Mouse (Mus musculus) midbrain, embryonic 11.5 days (tissue): ENCODE results near the gene Chrm3. TPM values are rescaled to one million over a fixed set of nuclear protein-coding genes. Genes with fewer than 3 reads are reported as not detected.

Source experiments
- ATAC-seq: fragments of 200-750 bp; cut with Nextera tagmentation; 2 replicates; pipeline ENCODE4 v1.8.0; 2017; ENCODE audit warnings: moderate TSS enrichment, moderate library complexity; ENCODE audit not compliant: low FRiP score
- DNase-seq: peaks from one replicate; pipeline ENCODE4 v3.0.0; 2015; ENCODE audit warnings: low spot score; ENCODE audit errors: missing footprints
- H3K27ac ChIP-seq: fragments of 300-500 bp; sonication (generic); 2 replicates; pipeline ENCODE4 v1.5.1; 2014; ENCODE audit warnings: low read depth, low read length
- H3K27me3 ChIP-seq: fragments of 300-500 bp; sonication (generic); 2 replicates; pipeline ENCODE4 v1.6.1; 2014; ENCODE audit warnings: mild to moderate bottlenecking, low read length, moderate library complexity, mixed read lengths; ENCODE audit not compliant: control insufficient read depth, insufficient read depth
- H3K36me3 ChIP-seq: fragments of 300-500 bp; sonication (generic); 2 replicates; pipeline ENCODE4 v1.6.1; 2014; ENCODE audit warnings: mild to moderate bottlenecking, low read length, moderate library complexity, mixed read lengths; ENCODE audit not compliant: control insufficient read depth, insufficient read depth
- H3K4me1 ChIP-seq: fragments of 300-500 bp; sonication (generic); 2 replicates; pipeline ENCODE4 v1.6.1; 2014; ENCODE audit warnings: low read length; ENCODE audit not compliant: control insufficient read depth, insufficient read depth
- H3K4me2 ChIP-seq: fragments of 300-500 bp; sonication (generic); 2 replicates; pipeline ENCODE4 v1.6.1; 2014; ENCODE audit warnings: mild to moderate bottlenecking, moderate library complexity
- H3K4me3 ChIP-seq: fragments of 300-500 bp; sonication (generic); 2 replicates; pipeline ENCODE4 v1.5.1; 2014; ENCODE audit warnings: low read depth, low read length
- H3K9ac ChIP-seq: fragments of 300-500 bp; sonication (generic); 2 replicates; pipeline ENCODE4 v1.6.1; 2014; ENCODE audit warnings: low read length
- H3K9me3 ChIP-seq: fragments of 300-500 bp; sonication (generic); 2 replicates; pipeline ENCODE4 v1.6.1; 2016; ENCODE audit warnings: low read length; ENCODE audit not compliant: control insufficient read depth
- WGBS: fragments of 180-500 bp; shearing (Covaris S2); extraction: QIAGEN DNeasy Blood & Tissue Kit; methylation state at CpG from one replicate; pipeline ENCODE4 v1.1.7; 2014; 5-methylcytosine and 5-hydroxymethylcytosine counted together
- polyA plus RNA-seq: library from polyadenylated mRNA; unstranded; fragments of >200 nt; fragmentation: Nextera tagmentation; extraction: Ambion mirVana; gene quantifications from 2 replicates; pipeline ENCODE4 v1.2.1, GENCODE M21; 2014

Chrm3 gene
- polyA plus RNA-seq, 1 experiment from 2014 or later = 0.25 TPM

- 84% methylated on average over 6 of the region's 6 CpGs for WGBS
- no peak overlapping the region for H3K4me2 ChIP-seq
- no peak overlapping the region for H3K4me3 ChIP-seq
- no peak for ATAC-seq
- no peaks in the 10 kb centered on the region for H3K36me3 ChIP-seq
- DNase-seq = no peak
- H3K9ac ChIP-seq = no peak overlapping the region
- no peaks in the 10 kb centered on the region for H3K9me3 ChIP-seq
- no peak overlapping the region for H3K27ac ChIP-seq
- no peaks in the 10 kb centered on the region for H3K27me3 ChIP-seq
- no peaks in the 10 kb centered on the region for H3K4me1 ChIP-seq
Measured at GRCm38 (mm10) chr13:10199206-10199956, 161.3 kb downstream of the Chrm3 start.

DNA sequence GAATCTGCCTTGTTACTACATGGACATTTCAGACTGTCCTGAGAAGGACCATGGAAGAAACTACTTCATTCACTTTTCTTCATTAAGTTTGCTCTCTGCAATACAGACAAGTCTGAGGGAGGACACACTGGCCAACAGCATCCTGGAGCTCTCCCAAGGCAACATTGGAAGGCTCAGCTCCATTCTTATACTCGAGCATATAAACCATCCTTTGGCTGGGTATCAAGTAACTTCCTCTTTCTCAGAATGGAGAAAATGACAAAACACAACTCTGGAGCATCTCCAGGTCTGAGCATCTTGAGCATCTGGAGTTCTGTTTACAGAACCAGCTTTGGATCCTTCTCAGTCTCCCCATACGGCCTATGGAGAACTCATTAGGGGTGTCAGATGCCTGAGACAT, 170.8 kb downstream of the Chrm3 start:
- H3K4me3 ChIP-seq = no peak overlapping the region
- no peaks in the 10 kb centered on the region for H3K27me3 ChIP-seq
- H3K9ac ChIP-seq = no peak overlapping the region
- H3K27ac ChIP-seq = no peak overlapping the region
- H3K36me3 ChIP-seq = no peaks in the 10 kb centered on the region
- no peak overlapping the region for H3K4me2 ChIP-seq
- DNase-seq (no peak), ATAC-seq (no peak)
- no peaks in the 10 kb centered on the region for H3K9me3 ChIP-seq
- no peaks in the 10 kb centered on the region for H3K4me1 ChIP-seq
- 83% methylated on average over 2 of the region's 2 CpGs for WGBS

GRCm38 (mm10) chr13:10187926-10188325, 172.7 kb downstream of the Chrm3 start:
- Histone ChIP-seq H3K4me1 (no peaks in the 10 kb centered on the region), H3K27me3 (no peaks in the 10 kb centered on the region), H3K9me3 (no peaks in the 10 kb centered on the region), H3K9ac (no peak overlapping the region), H3K4me2 (no peak overlapping the region), H3K4me3 (no peak overlapping the region), H3K27ac (no peak overlapping the region), H3K36me3 (no peaks in the 10 kb centered on the region)
- ATAC-seq = no peak
- 89% methylated on average over 3 of the region's 3 CpGs for WGBS
- DNase-seq = no peak

DNA sequence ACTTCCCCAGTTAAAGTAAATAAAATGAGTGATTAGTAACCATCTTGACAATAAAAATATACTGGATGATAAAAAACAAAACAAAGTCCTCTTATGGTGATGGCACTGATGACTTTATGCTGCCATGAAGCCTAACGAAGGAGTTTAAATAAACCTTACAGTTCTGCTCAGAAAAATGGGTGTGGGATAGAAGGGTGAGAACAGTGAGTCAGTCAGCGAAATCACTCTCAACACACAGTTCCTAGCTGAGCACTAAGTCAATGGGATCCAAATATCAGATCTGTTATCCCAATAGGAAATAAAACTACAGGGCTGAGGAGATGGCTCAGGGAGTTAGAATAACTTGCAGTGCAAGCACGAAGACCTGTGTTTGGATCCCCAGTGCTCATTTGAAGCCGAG, 176.8 kb downstream of the Chrm3 start:
- WGBS = 90% methylated on average over 4 of the region's 4 CpGs
- DNase-seq (no peak), ATAC-seq (no peak)
- no peak overlapping the region for H3K27ac ChIP-seq
- no peak overlapping the region for H3K4me3 ChIP-seq
- H3K36me3 ChIP-seq = no peaks in the 10 kb centered on the region
- H3K27me3 ChIP-seq = no peaks in the 10 kb centered on the region
- no peak overlapping the region for H3K4me2 ChIP-seq
- H3K4me1 ChIP-seq = no peaks in the 10 kb centered on the region
- no peak overlapping the region for H3K9ac ChIP-seq
- no peaks in the 10 kb centered on the region for H3K9me3 ChIP-seq

DNA sequence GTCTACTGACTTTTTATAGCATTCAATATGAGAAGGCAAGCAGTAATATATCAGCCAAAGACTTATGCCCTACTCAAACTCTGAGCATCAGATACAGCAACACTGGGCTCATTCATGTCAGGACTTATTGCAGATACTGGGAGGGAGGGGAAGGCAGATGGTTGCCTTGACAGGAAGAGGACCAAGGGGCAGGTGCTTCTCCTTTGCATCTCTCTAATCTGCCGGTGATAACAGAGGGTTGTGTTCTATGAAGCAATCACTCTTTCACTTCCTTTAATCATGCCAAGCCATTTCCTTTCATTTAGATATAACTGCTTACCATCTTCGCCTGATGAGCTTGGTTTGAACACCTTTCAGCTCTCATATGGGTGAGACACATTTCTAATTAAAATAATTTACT, 177.9 kb downstream of the Chrm3 start:
- Histone ChIP-seq H3K27ac (no peak overlapping the region), H3K9me3 (no peaks in the 10 kb centered on the region), H3K27me3 (no peaks in the 10 kb centered on the region), H3K4me1 (no peaks in the 10 kb centered on the region), H3K9ac (no peak overlapping the region), H3K4me3 (no peak overlapping the region), H3K36me3 (no peaks in the 10 kb centered on the region), H3K4me2 (no peak overlapping the region)
- ATAC-seq = no peak
- 89% methylated on average over 2 of the region's 2 CpGs for whole genome bisulfite sequencing
- DNase-seq = no peak

- Histone ChIP-seq H3K27ac (no peak overlapping the region), H3K4me1 (no peaks in the 10 kb centered on the region), H3K27me3 (no peaks in the 10 kb centered on the region), H3K9me3 (no peaks in the 10 kb centered on the region), H3K36me3 (no peaks in the 10 kb centered on the region), H3K9ac (no peak overlapping the region), H3K4me3 (no peak overlapping the region), H3K4me2 (no peak overlapping the region)
- ATAC-seq (no peak), DNase-seq (no peak)
- 83% methylated on average over 2 of the region's 2 CpGs for WGBS
Measured at GRCm38 (mm10) chr13:10170529-10170928, 190.1 kb downstream of the Chrm3 start.

GRCm38 (mm10) chr13:10163354-10163753, 197.3 kb downstream of the Chrm3 start:
- no peak for ATAC-seq
- H3K4me2 ChIP-seq = no peak overlapping the region
- H3K9me3 ChIP-seq = no peaks in the 10 kb centered on the region
- DNase-seq = no peak
- H3K27ac ChIP-seq = no peak overlapping the region
- H3K4me1 ChIP-seq = no peaks in the 10 kb centered on the region
- no peaks in the 10 kb centered on the region for H3K36me3 ChIP-seq
- H3K4me3 ChIP-seq = no peak overlapping the region
- no peaks in the 10 kb centered on the region for H3K27me3 ChIP-seq
- H3K9ac ChIP-seq = no peak overlapping the region

GRCm38 (mm10) chr13:10157496-10157895, 203.2 kb downstream of the Chrm3 start:
- Histone ChIP-seq H3K27me3 (no peaks in the 10 kb centered on the region), H3K4me1 (no peaks in the 10 kb centered on the region), H3K9ac (no peak overlapping the region), H3K27ac (no peak overlapping the region), H3K4me2 (no peak overlapping the region), H3K36me3 (no peaks in the 10 kb centered on the region), H3K9me3 (no peaks in the 10 kb centered on the region), H3K4me3 (no peak overlapping the region)
- 79% methylated on average over 3 of the region's 3 CpGs for WGBS
- DNase-seq = no peak
- no peak for ATAC-seq

DNA sequence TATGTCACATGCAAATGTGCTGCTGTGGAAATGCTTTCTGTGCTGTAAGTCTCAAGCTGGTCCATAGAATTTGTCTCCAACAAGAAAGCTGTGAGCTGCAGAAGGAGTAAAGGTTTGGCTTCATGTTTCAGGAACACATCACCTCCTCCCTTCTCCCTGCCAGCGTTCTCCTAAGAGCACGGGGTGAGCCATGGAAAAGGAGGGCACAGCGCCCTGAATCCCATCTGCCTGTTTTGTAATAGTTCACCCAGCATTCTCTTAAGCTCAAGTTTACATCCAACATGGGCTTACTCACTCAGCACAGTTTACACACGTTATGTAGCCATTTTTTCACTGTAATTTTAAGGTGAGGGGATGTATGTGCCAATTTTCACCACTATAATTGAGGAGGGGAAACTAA, 220.1 kb downstream of the Chrm3 start:
- Histone ChIP-seq H3K4me1 (no peaks in the 10 kb centered on the region), H3K9ac (no peak overlapping the region), H3K4me2 (no peak overlapping the region), H3K27me3 (no peaks in the 10 kb centered on the region), H3K27ac (no peak overlapping the region), H3K9me3 (no peaks in the 10 kb centered on the region), H3K36me3 (no peaks in the 10 kb centered on the region), H3K4me3 (no peak overlapping the region)
- ATAC-seq (no peak), DNase-seq (no peak)
- WGBS = 86% methylated on average over 4 of the region's 4 CpGs
